Mouse (Mus musculus) hindbrain, embryonic 11.5 days (tissue): ENCODE data around the gene 9930022D16Rik. TPM values are rescaled to one million over a fixed set of nuclear protein-coding genes. Genes with fewer than 3 reads are reported as not detected.
A peak's percentile ranks its signal among the peaks of the same experiment; 100 is the strongest.

Experiments
- ATAC-seq: fragments of 200-750 bp; cut with Nextera tagmentation; 2 replicates; pipeline ENCODE4 v1.8.0; 2017; ENCODE audit warnings: mild to moderate bottlenecking, moderate TSS enrichment, moderate library complexity; ENCODE audit not compliant: low FRiP score
- DNase-seq: peaks from one replicate; pipeline ENCODE4 v3.0.0-alpha.2; 2015; ENCODE audit warnings: low spot score
- H3K27ac ChIP-seq: fragments of 300-500 bp; sonication (generic); 2 replicates; pipeline ENCODE4 v1.5.1; 2014; ENCODE audit warnings: mild to moderate bottlenecking, low read depth, low read length
- H3K27me3 ChIP-seq: fragments of 300-500 bp; sonication (generic); 2 replicates; pipeline ENCODE4 v1.6.1; 2014; ENCODE audit warnings: mild to moderate bottlenecking, low read length, moderate library complexity, mixed read lengths; ENCODE audit not compliant: control insufficient read depth, insufficient read depth
- H3K36me3 ChIP-seq: fragments of 300-500 bp; sonication (generic); 2 replicates; pipeline ENCODE4 v1.6.1; 2014; ENCODE audit warnings: mild to moderate bottlenecking, low read length, moderate library complexity, mixed read lengths; ENCODE audit not compliant: control insufficient read depth, insufficient read depth
- H3K4me1 ChIP-seq: fragments of 300-500 bp; sonication (generic); replicated peaks from 2 replicates; pipeline ENCODE4 v1.6.1; 2014; ENCODE audit warnings: low read length, mixed read lengths; ENCODE audit not compliant: control insufficient read depth, insufficient read depth
- H3K4me2 ChIP-seq: fragments of 300-500 bp; sonication (generic); replicated peaks from 2 replicates; pipeline ENCODE4 v1.6.1; 2014; ENCODE audit warnings: mild to moderate bottlenecking, low read depth, low read length
- H3K4me3 ChIP-seq: fragments of 300-500 bp; sonication (generic); 2 replicates; pipeline ENCODE4 v1.5.1; 2014; ENCODE audit warnings: low read depth, low read length
- H3K9ac ChIP-seq: fragments of 300-500 bp; sonication (generic); 2 replicates; pipeline ENCODE4 v1.6.1; 2014; ENCODE audit warnings: low read depth, low read length
- H3K9me3 ChIP-seq: fragments of 300-500 bp; sonication (generic); 2 replicates; pipeline ENCODE4 v1.6.1; 2016; ENCODE audit warnings: low read length; ENCODE audit not compliant: control insufficient read depth
- WGBS: fragments of 180-500 bp; shearing (Covaris S2); extraction: QIAGEN DNeasy Blood & Tissue Kit; methylation state at CpG from one replicate; pipeline ENCODE4 v1.1.7; 2014; 5-methylcytosine and 5-hydroxymethylcytosine counted together
- polyA plus RNA-seq: library from polyadenylated mRNA; unstranded; fragments of >200 nt; fragmentation: Nextera tagmentation; extraction: Ambion mirVana; gene quantifications from 2 replicates; pipeline ENCODE4 v1.2.1, GENCODE M21; 2014

9930022D16Rik gene
- polyA plus RNA-seq, 1 experiment from 2014 or later, result not detected

DNA sequence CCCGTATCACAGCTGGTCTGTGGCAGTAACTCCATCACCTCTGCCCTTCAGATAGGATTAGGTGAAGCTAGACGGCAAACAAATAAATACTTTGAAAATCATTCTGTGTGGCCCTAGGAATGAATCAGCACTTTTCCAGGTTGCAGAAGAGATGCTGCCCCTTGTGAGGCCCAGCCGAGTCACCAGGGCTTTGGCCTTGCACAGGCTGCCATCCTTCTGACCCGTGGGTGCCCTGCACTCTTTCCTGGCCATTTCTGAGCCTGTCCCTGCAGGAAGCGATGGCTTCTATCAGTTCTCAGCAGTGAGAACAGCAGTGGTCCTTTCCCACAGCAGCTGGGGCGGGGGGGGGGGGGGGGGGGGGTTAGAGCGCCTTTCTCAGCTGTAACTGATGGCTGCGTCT lies 23.2 kb downstream of the 9930022D16Rik start:
- no peak for ATAC-seq
- peaks cover 2% of the 10 kb centered on the region; the same call in 1 of the 2 replicates for H3K27me3 ChIP-seq
- no peak overlapping the region for H3K4me3 ChIP-seq
- 72% methylated on average over 8 of the region's 8 CpGs for WGBS
- no peaks in the 10 kb centered on the region for H3K9me3 ChIP-seq
- H3K4me1 ChIP-seq, result 0 out of 2 replicates have a peak, but pooled peaks cover 2% of the 10 kb centered on the region
- H3K9ac ChIP-seq, result no peak overlapping the region
- peaks cover 4% of the 10 kb centered on the region; the same call in 1 of the 2 replicates for H3K36me3 ChIP-seq
- H3K27ac ChIP-seq, result no peak overlapping the region
- no peak for DNase-seq
- no peak overlapping the region for H3K4me2 ChIP-seq

DNA sequence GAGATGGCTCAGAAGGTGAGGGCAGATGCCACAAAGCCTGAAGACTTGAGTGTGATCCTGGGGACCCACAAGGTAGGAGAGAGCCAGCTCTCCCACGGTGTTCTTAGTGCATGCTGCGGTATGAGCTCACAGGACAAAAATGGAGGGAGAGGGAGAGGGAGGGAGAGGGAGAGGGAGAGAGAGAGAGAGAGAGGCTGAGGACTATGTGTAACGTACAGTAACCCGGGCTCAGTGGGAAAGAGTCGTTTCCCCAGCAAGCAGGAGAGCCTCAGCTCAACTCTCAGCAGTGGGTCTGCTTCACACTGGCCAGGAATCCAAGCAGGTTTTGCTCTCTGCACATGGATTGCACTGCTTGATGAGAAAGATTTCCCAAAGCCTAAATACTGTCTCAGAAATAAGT lies 25.5 kb downstream of the 9930022D16Rik start:
- Histone ChIP-seq H3K4me1 (0 out of 2 replicates have a peak, but pooled peaks cover 2% of the 10 kb centered on the region), H3K4me3 (no peak overlapping the region), H3K36me3 (peaks cover 2% of the 10 kb centered on the region; the same call in 1 of the 2 replicates), H3K27me3 (peaks cover 2% of the 10 kb centered on the region; the same call in 1 of the 2 replicates), H3K9ac (no peak overlapping the region), H3K9me3 (no peaks in the 10 kb centered on the region), H3K4me2 (0 out of 2 replicates have a peak overlapping the region, but pooled peaks have one; percentile 68), H3K27ac (no peak overlapping the region)
- no peak for ATAC-seq
- WGBS, result 22% methylated on average over 5 of the region's 5 CpGs
- DNase-seq, result peak; percentile 14

DNA sequence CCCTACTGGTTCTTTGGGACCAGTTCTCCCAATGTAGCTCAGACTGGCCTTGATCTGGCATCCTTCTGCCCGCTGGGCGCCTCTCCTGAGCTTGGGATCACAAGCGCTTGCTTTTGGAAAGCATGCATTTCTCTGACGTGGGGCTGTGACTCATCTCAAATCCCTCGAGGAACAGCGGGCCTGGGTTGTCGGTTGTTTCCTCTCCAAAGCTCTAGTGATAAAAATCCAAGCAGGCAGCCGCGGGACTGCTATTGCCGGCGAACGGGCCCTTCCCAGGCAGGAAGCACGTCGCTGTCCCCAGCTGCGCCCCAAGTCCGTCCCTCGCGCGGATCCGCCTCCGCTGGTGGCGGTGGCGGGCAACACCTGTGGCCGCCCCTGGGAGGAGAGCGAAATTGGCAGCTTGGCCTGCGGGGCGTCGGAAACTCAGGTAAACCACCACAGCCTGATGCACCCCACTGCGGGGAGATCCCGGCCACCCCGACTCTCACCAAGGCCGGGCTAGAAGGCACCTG lies 26.2 kb downstream of the 9930022D16Rik start:
- H3K4me2 ChIP-seq, result peak overlapping the region; percentile 68
- H3K4me3 ChIP-seq, result peak overlapping the region; percentile 33
- WGBS, result 3% methylated on average over 32 of the region's 32 CpGs
- peaks cover 2% of the 10 kb centered on the region; the same call in 1 of the 2 replicates for H3K27me3 ChIP-seq
- DNase-seq (peak; percentile 62), ATAC-seq (peak; percentile 67; the same call in 1 of the 2 replicates)
- 0 out of 2 replicates have a peak, but pooled peaks cover 2% of the 10 kb centered on the region for H3K4me1 ChIP-seq
- H3K27ac ChIP-seq, result no peak overlapping the region
- H3K9ac ChIP-seq, result peak overlapping the region; percentile 29
- H3K9me3 ChIP-seq, result no peaks in the 10 kb centered on the region
- peaks cover 2% of the 10 kb centered on the region; the same call in 1 of the 2 replicates for H3K36me3 ChIP-seq

DNA sequence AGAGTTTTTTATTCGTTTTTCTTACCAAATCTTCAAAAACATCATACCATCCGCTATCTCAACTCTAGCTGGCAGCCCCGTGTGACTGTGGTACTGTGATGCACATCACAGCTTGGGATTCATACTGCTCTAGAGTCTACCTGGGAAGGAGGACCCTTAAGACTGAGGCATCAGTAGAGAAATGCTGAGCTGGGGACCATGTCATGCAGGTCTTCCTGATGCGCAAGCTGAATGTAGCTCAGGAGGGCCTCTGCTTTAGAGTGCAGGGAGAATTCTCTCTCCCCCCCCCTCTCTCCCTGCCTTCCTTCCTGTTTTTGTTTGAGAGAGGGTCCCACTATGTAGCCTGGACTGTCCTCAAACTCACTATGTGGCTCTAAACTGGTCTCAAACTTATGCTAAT lies 26.9 kb downstream of the 9930022D16Rik start:
- ATAC-seq (no peak), DNase-seq (no peak)
- 0 out of 2 replicates have a peak, but pooled peaks cover 2% of the 10 kb centered on the region for H3K4me1 ChIP-seq
- no peak overlapping the region for H3K9ac ChIP-seq
- H3K9me3 ChIP-seq, result no peaks in the 10 kb centered on the region
- H3K4me3 ChIP-seq, result peak overlapping the region; percentile 33; the same call in 1 of the 2 replicates
- WGBS, result 56% methylated on average over 4 of the region's 4 CpGs
- H3K4me2 ChIP-seq, result no peak overlapping the region; the same call in 1 of the 2 replicates
- no peaks in the 10 kb centered on the region for H3K36me3 ChIP-seq
- H3K27me3 ChIP-seq, result peaks cover 2% of the 10 kb centered on the region; the same call in 1 of the 2 replicates
- H3K27ac ChIP-seq, result no peak overlapping the region

DNA sequence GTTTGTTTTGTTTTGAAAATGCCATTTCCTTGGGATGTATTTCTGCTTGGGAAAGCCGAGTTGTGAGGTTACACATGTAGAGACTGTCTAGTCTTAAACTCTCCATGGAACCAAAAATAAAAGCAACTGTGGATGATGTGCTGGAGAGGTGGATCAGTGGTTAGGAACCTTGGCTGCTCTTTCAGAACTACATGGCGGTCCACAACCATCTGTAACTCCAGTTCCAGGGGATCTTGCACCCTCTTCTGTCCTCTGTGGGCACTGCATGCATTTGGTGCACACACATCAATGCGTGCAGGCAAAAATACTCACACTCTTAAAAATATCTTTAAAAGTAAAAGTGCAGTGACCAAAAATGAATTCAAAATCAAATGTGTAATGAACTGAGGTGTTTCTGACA lies 27.4 kb downstream of the 9930022D16Rik start:
- peaks cover 2% of the 10 kb centered on the region; the same call in 1 of the 2 replicates for H3K27me3 ChIP-seq
- 0 out of 2 replicates have a peak, but pooled peaks cover 2% of the 10 kb centered on the region for H3K4me1 ChIP-seq
- DNase-seq (peak; percentile 44), ATAC-seq (no peak)
- no peaks in the 10 kb centered on the region for H3K36me3 ChIP-seq
- WGBS, result 64% methylated on average over 3 of the region's 3 CpGs
- no peak overlapping the region for H3K4me2 ChIP-seq
- H3K9ac ChIP-seq, result no peak overlapping the region
- H3K27ac ChIP-seq, result no peak overlapping the region
- no peak overlapping the region for H3K4me3 ChIP-seq
- H3K9me3 ChIP-seq, result no peaks in the 10 kb centered on the region

DNA sequence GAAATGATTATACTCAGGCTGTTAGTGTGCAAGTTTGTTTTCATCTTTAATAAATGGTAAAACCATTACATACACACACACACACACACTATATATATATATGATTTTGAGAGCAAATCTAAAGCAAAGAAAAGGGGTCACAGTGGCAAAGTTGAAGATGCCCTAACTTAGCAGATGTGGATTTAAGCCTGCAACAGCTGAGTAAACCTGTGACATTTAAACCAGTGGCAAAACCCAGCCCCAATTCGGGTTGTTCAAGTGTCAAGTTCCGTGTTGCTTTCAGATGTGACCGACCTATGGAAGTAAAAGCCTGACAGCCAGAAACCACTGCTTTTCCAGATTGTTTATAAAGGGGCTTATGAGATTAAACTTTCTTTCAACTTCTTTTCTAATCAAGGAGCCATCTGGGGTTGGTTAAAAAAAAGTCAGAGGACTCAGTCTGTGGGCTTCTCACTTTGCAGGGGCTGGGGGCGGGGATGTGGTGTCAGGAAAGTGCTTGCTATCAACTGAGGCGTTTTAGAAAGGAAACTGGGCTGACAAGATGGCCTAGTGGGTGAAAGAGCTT lies 28.5 kb downstream of the 9930022D16Rik start:
- Histone ChIP-seq H3K4me1 (0 out of 2 replicates have a peak, but pooled peaks cover 2% of the 10 kb centered on the region), H3K9ac (no peak overlapping the region), H3K4me2 (no peak overlapping the region), H3K36me3 (no peaks in the 10 kb centered on the region), H3K4me3 (no peak overlapping the region), H3K9me3 (no peaks in the 10 kb centered on the region), H3K27ac (no peak overlapping the region), H3K27me3 (peaks cover 2% of the 10 kb centered on the region; the same call in 1 of the 2 replicates)
- DNase-seq, result no peak
- no peak for ATAC-seq
- WGBS, result 63% methylated on average over 5 of the region's 5 CpGs

DNA sequence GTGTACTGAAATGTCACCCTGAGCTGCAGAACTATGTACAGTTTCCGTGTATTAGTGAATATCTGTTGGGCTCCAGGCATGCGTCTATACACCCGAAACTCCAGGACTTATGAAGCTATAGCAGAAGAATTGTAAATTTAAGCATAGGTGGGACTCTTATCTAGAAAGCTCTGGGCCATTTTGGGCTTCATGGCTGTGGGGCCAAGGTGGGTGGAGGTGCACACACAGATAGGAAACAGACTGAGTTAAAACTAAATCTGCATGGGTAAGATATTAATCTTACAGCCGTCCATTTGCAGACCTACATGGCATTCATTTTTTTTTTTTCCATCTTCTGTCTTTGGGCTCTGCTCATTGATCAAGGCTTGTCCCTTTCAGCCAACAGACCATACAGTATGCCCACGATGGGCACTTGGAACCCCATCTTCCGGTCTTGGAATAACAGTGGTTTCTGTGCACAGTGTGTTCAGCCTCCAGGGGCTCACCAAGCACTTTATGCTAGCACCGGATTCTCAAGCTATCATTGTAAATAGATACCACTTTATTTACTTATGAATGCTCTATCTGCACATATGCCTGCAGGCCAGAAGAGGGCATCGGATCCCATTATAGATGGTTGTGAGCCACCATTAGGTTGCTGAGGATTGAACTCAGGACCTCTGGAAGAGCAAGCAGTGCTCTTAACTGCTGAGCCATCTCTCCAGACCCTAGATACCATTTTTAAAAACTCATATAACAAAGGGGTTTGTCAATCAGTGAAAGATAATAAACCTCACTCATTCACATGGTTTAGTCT lies 29.9 kb downstream of the 9930022D16Rik start:
- 94% methylated on average over 8 of the region's 8 CpGs for WGBS
- no peaks in the 10 kb centered on the region for H3K9me3 ChIP-seq
- no peaks in the 10 kb centered on the region for H3K36me3 ChIP-seq
- H3K27me3 ChIP-seq, result peaks cover 2% of the 10 kb centered on the region; the same call in 1 of the 2 replicates
- H3K27ac ChIP-seq, result no peak overlapping the region
- ATAC-seq (no peak), DNase-seq (no peak)
- no peak overlapping the region for H3K4me2 ChIP-seq
- no peak overlapping the region for H3K9ac ChIP-seq
- no peak overlapping the region for H3K4me3 ChIP-seq
- 0 out of 2 replicates have a peak, but pooled peaks cover 2% of the 10 kb centered on the region for H3K4me1 ChIP-seq

DNA sequence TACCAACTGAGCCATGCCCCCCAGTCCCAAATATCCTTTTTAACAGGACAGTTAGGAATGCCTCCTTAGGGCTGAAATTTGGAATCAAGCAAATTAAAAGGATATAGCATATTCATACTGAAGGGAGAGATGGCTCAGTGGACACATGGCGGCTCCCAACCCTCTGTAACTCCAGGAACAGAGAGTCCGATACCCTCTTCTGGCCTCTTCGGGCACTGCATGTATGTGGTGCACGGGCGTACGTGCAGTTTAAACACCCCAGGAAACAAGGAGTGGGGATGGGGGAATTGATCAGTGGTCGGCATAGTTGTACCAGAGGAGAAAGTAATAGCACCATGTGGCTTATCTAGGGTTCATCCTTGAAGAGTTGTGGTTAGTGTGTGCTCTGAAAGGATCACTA lies 30.9 kb downstream of the 9930022D16Rik start:
- Histone ChIP-seq H3K4me3 (no peak overlapping the region), H3K9me3 (no peaks in the 10 kb centered on the region), H3K9ac (no peak overlapping the region), H3K27me3 (peaks cover 2% of the 10 kb centered on the region; the same call in 1 of the 2 replicates), H3K27ac (no peak overlapping the region), H3K4me2 (no peak overlapping the region), H3K4me1 (0 out of 2 replicates have a peak, but pooled peaks cover 2% of the 10 kb centered on the region), H3K36me3 (no peaks in the 10 kb centered on the region)
- no peak for ATAC-seq
- peak; percentile 54 for DNase-seq
- 54% methylated on average over 7 of the region's 7 CpGs for WGBS
